Mouse (Mus musculus) liver, adult 2 months (tissue): ENCODE data around the gene Adck2. TPM values are rescaled to one million over a fixed set of nuclear protein-coding genes. Genes with fewer than 3 reads are reported as not detected.

Source experiments
- DNase-seq: peaks from one replicate; pipeline ENCODE4 v3.0.0-alpha.2; 2011; ENCODE audit warnings: low read depth, low spot score; ENCODE audit errors: extremely low read depth
- H3K27ac ChIP-seq: fragments of 200-500 bp; replicated peaks from 2 replicates; pipeline ENCODE4 v1.5.1; 2012; ENCODE audit warnings: low read depth, mild to moderate bottlenecking, control low read depth, inconsistent platforms, low read length; ENCODE audit not compliant: insufficient read depth
- H3K27me3 ChIP-seq: fragments of 200-500 bp; 2 replicates; pipeline ENCODE4 v1.6.1; 2012; ENCODE audit warnings: mild to moderate bottlenecking, moderate library complexity, low read length, inconsistent platforms; ENCODE audit not compliant: control insufficient read depth, insufficient read depth
- H3K36me3 ChIP-seq: fragments of 200-500 bp; 2 replicates; pipeline ENCODE4 v1.6.1; 2012; ENCODE audit warnings: low read length, inconsistent platforms; ENCODE audit not compliant: control insufficient read depth, insufficient read depth
- H3K4me1 ChIP-seq: fragments of 200-500 bp; 2 replicates; pipeline ENCODE4 v1.6.1; 2011; ENCODE audit warnings: low read length; ENCODE audit not compliant: control insufficient read depth, insufficient read depth
- H3K4me3 ChIP-seq: fragments of 200-500 bp; 2 replicates; pipeline ENCODE4 v1.5.1; 2011; ENCODE audit warnings: low read depth, mild to moderate bottlenecking, control low read depth, low read length, moderate library complexity; ENCODE audit not compliant: insufficient read depth
- H3K79me2 ChIP-seq: fragments of 200-500 bp; 2 replicates; pipeline ENCODE4 v1.6.1; 2012; ENCODE audit warnings: inconsistent platforms, mild to moderate bottlenecking, low read length, moderate library complexity; ENCODE audit not compliant: control insufficient read depth, insufficient read depth
- H3K9ac ChIP-seq: fragments of 200-500 bp; 2 replicates; pipeline ENCODE4 v1.6.1; 2012; ENCODE audit warnings: low read depth, mild to moderate bottlenecking, control low read depth, inconsistent platforms, low read length
- CTCF ChIP-seq: fragments of 200-500 bp; IDR thresholded peaks from 2 replicates; pipeline ENCODE4 v1.5.1; 2011; ENCODE audit warnings: low read depth, low read length, control low read depth
- POLR2A ChIP-seq: fragments of 200-500 bp; IDR thresholded peaks from 2 replicates; pipeline ENCODE4 v1.6.1; 2011; ENCODE audit warnings: low read length, control low read depth; ENCODE audit not compliant: insufficient read depth; ENCODE audit errors: extremely low read depth
- WGBS: fragments of 180-500 bp; shearing (Covaris S2); methylation state at CpG from one replicate; pipeline ENCODE4 v1.1.7; 2018; 5-methylcytosine and 5-hydroxymethylcytosine counted together
- polyA plus RNA-seq: library from polyadenylated mRNA; depleted of rRNA; stranded (reverse); fragments of >200 nt; gene quantifications from 2 replicates; pipeline ENCODE4 v1.2.3, GENCODE M21; 2012
- total RNA-seq: library from RNA; depleted of rRNA; stranded (reverse); fragments of >200 nt; gene quantifications from 2 replicates; pipeline ENCODE4 v1.2.3, GENCODE M21; 2014

Gene Adck2
- total and polyA plus RNA-seq, 2 experiments, result 4.4 to 5.1 TPM

- H3K27ac ChIP-seq, result 0 out of 2 replicates have a peak overlapping the region, but pooled peaks have one; percentile 3
- no peak overlapping the region for H3K9ac ChIP-seq
- H3K36me3 ChIP-seq, result no peaks in the 10 kb centered on the region
- H3K4me3 ChIP-seq, result no peak overlapping the region
- H3K27me3 ChIP-seq, result no peaks in the 10 kb centered on the region
- peak; percentile 58 for DNase-seq
- no peaks in the 10 kb centered on the region for H3K79me2 ChIP-seq
- peaks cover 7% of the 10 kb centered on the region; the same call in 1 of the 2 replicates for H3K4me1 ChIP-seq
- 22% methylated on average over 14 of the region's 15 CpGs for WGBS
- no peak for TF ChIP-seq POLR2A
- no peak for TF ChIP-seq CTCF
Measured at GRCm38 (mm10) chr6:39542631-39543597, 30.8 kb upstream of the Adck2 start.

DNA sequence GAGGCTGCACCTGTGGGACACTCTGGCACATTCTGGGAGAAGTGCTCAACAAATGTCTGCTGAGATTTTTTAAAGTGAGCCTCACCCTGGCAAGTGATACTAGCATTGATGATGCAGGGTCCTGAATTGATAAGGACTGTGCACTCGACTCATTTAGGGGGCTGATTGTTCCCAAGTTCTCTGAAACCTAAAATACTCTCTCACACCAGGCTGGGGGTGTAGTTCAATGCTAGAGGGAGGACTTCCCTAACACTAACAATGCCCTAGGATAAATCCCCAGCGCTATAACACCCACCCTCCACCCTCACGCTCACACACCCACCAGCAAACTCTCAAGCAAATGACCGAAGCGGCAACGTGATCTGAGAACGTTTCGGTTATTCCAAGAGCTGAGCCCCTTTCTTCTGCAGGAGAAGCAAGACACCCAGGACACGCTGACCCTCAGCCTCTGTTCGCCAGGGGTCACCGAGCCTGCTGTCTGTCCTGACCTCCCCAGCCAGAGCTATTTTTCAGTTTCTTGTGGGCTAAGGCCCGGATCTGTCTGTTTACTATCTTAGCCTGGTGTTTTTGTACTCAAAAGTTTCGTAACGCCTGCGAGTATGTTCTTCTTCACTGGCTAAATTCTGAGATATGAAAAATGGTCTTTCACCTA lies 29.8 kb upstream of the Adck2 start:
- no peaks in the 10 kb centered on the region for H3K36me3 ChIP-seq
- H3K9ac ChIP-seq, result no peak overlapping the region
- DNase-seq, result no peak
- WGBS, result 71% methylated on average over 15 of the region's 15 CpGs
- 0 out of 2 replicates have a peak overlapping the region, but pooled peaks have one; percentile 0 for H3K27ac ChIP-seq
- H3K4me3 ChIP-seq, result no peak overlapping the region
- peaks cover 7% of the 10 kb centered on the region; the same call in 1 of the 2 replicates for H3K4me1 ChIP-seq
- no peak for TF ChIP-seq CTCF
- H3K79me2 ChIP-seq, result no peaks in the 10 kb centered on the region
- no peaks in the 10 kb centered on the region for H3K27me3 ChIP-seq

DNA sequence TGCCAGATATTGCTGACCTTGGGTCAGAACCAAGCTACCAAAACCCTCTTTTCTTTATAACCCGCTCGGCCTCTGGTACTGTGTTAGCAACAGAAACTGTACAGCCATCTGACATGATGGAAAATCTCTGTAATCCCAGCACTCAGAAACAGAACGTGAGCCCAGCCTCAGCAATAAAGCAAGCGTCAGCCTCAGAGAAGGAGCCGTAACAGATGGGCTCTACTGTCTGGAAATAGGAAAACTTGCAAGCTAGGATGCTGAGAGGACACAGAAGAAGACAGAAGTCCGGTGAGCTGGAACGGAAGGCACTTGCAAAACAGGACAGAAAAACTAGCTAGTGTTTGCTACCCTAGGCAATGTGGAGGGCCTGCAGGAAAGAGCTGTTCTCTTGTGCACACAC lies 28.2 kb upstream of the Adck2 start:
- H3K36me3 ChIP-seq, result no peaks in the 10 kb centered on the region
- no peak for TF ChIP-seq CTCF
- no peak for TF ChIP-seq POLR2A
- WGBS, result 90% methylated on average over 7 of the region's 7 CpGs

DNA sequence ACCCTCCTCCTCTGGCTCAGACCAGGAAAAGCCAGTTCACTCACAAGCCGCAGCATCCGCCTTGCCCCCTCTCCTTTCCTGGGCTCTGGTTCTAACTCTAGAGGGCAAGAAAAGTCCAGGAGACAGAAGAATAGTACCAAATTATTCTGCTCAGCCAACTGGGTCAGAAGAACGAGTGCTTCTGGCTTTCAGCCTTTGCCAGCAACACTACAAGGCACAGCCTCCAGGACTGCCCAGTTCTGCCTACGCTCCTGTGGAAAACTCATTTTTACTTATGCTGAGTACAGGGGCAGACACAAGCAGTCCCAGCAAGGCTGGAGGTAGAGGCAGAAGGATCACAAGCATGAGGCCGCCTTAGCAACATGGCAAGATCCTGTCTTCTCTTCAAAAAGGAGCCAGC lies 25.6 kb upstream of the Adck2 start:
- Histone ChIP-seq H3K27me3 (no peaks in the 10 kb centered on the region), H3K79me2 (no peaks in the 10 kb centered on the region), H3K9ac (no peak overlapping the region), H3K27ac (no peak overlapping the region), H3K4me3 (no peak overlapping the region), H3K36me3 (no peaks in the 10 kb centered on the region), H3K4me1 (peaks cover under 1% of the 10 kb centered on the region; the same call in 1 of the 2 replicates)
- TF ChIP-seq POLR2A (no peak), CTCF (no peak)
- WGBS, result 68% methylated on average over 5 of the region's 5 CpGs
- no peak for DNase-seq

More for the DNA sequence above, 28.2 kb upstream of the Adck2 start:
- Histone ChIP-seq H3K79me2 (no peaks in the 10 kb centered on the region), H3K9ac (no peak overlapping the region), H3K27me3 (no peaks in the 10 kb centered on the region), H3K27ac (no peak overlapping the region; the same call in 1 of the 2 replicates), H3K4me1 (peaks cover 7% of the 10 kb centered on the region; the same call in 1 of the 2 replicates), H3K4me3 (no peak overlapping the region)
- no peak for DNase-seq

- no peak for TF ChIP-seq CTCF
- no peak for TF ChIP-seq POLR2A
- H3K27me3 ChIP-seq, result no peaks in the 10 kb centered on the region; the same call in 1 of the 2 replicates
- H3K4me1 ChIP-seq, result no peaks in the 10 kb centered on the region
- H3K27ac ChIP-seq, result no peak overlapping the region
- no peak overlapping the region for H3K9ac ChIP-seq
- no peak overlapping the region for H3K4me3 ChIP-seq
- DNase-seq, result no peak
- H3K36me3 ChIP-seq, result no peaks in the 10 kb centered on the region
- H3K79me2 ChIP-seq, result no peaks in the 10 kb centered on the region
- 70% methylated on average over 8 of the region's 8 CpGs for WGBS
Measured at GRCm38 (mm10) chr6:39551981-39552636, 21.6 kb upstream of the Adck2 start.
